In the genomic region with DNA sequence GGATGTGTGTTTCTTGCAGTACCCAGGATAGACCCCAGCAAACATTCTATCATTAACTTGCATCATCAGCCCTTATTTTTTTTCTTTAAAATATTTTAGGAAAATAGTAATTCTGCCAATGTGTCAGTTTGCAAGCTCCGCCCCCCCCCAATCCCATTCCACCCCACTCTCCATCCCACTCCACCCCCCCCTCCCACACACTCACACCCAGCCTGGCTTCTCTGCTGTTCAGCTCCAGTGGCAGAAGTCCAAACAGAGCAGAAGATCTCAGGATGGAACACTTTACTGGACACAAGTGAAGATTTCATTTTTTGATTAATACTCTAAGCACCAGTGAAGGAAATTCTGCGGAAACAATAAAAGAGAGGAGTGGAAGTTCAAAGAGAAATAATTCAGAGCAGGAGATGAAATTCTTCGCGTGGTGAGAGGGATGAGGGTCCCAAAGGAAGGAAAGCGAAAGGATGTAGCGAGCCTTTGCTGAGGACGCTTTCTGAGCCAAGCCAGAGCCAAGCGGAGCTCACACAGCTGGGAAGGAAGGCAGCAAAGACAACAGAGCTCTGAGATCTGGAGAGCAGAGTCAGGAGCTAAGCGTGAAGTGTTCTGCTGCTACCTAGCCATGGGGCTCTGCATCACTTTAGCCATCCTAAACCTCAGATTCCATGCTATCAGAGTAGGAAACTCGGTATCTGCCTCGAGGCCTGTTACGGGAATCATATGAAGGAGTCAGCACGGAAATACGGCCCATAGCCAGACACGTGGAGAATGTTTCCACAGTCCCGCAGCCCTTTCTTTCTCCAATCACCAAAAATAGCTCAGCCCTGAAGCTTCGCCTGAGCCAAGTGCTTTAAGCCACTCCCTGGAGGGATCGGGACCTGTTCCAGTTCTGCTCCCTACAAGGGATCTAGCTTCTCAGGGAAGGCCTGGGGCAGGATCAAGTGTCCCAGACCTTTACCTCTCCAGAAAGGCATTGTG, we compare ENCODE assay signal across 9 mouse cellular contexts. TPM values are rescaled to one million over a fixed set of nuclear protein-coding genes. Genes with fewer than 3 reads are reported as not detected.
DNase-seq lines count a peak whose midpoint lies in the region; ATAC-seq lines count a peak whose summit lies in the region.
"Had no signal": no experiment of that assay in that cellular context is flagged by ENCODE, and none has a peak within 500 bp of the region (broad histone marks: within the 10 kb centered on the region; RNA-seq: fewer than 3 reads in every experiment).

No protein-coding gene starts in this region.

- peak; percentile 29 to 71 for DNase-seq in adrenal gland, adult (ENCODE audit: inconsistent age in 2 of 2, low spot score in 1 of 2)
- no peak for DNase-seq in adrenal gland, postnatal 4 days (ENCODE audit: low spot score in 2 of 2)
- DNase-seq in embryonic facial prominence, embryonic 14.5 days (ENCODE audit: low spot score): peak; percentile 87
- peak; percentile 72 to 80 for DNase-seq in heart, postnatal 14 days
- peak; percentile 32 for DNase-seq in urinary bladder, adult 2 months (ENCODE audit: low spot score)
- DNase-seq in hindbrain, embryonic 11.5 days (ENCODE audit: low spot score): no peak

- peak overlapping the region; percentile 76 for H3K27ac ChIP-seq in embryonic facial prominence, embryonic 14.5 days (replicated peaks; ENCODE audit: low read depth, low read length)
- H3K27ac ChIP-seq in limb, embryonic 15.5 days: peak overlapping the region; percentile 88
- H3K27ac ChIP-seq in hindbrain, embryonic 11.5 days (ENCODE audit: low read depth, low read length): no peak overlapping the region

- intact Hi-C loops in heart, postnatal 14 days (cut with DNase I): no loop called here

- H3K9me3 ChIP-seq in embryonic facial prominence, embryonic 14.5 days (ENCODE audit: control insufficient read depth, low read length): no peaks in the 10 kb centered on the region
- no peaks in the 10 kb centered on the region for H3K9me3 ChIP-seq in limb, embryonic 15.5 days
- H3K9me3 ChIP-seq in hindbrain, embryonic 11.5 days (ENCODE audit: control insufficient read depth, low read length): no peaks in the 10 kb centered on the region

- H3K9ac ChIP-seq in embryonic facial prominence, embryonic 14.5 days (ENCODE audit: low read depth, low read length): 0 out of 2 replicates have a peak overlapping the region, but pooled peaks have one; percentile 31
- H3K9ac ChIP-seq in limb, embryonic 15.5 days: no peak overlapping the region
- no peak overlapping the region for H3K9ac ChIP-seq in hindbrain, embryonic 11.5 days (ENCODE audit: low read depth, low read length)

- peak; percentile 73 for ATAC-seq in embryonic facial prominence, embryonic 14.5 days (ENCODE audit: low read depth)
- ATAC-seq in limb, embryonic 15.5 days (ENCODE audit: insufficient number of reproducible peaks, low FRiP score, low TSS enrichment, low read depth): peak; percentile 77
- no peak for ATAC-seq in megakaryocyte progenitor cell, adult 5-6 weeks (replicated peaks; ENCODE audit: poor library complexity)
- ATAC-seq in hindbrain, embryonic 11.5 days (ENCODE audit: low FRiP score): no peak

- 45% methylated on average over 18 of the region's 18 CpGs for WGBS in embryonic facial prominence, embryonic 14.5 days
- WGBS in limb, embryonic 15.5 days: 34% methylated on average over 18 of the region's 18 CpGs
- 85% methylated on average over 18 of the region's 18 CpGs for whole genome bisulfite sequencing in hindbrain, embryonic 11.5 days

- H3K27me3 ChIP-seq in embryonic facial prominence, embryonic 14.5 days (replicated peaks; ENCODE audit: control insufficient read depth, insufficient read depth, low read length): no peaks in the 10 kb centered on the region
- peaks cover 9% of the 10 kb centered on the region; the same call in 1 of the 2 replicates for H3K27me3 ChIP-seq in limb, embryonic 15.5 days
- H3K27me3 ChIP-seq in hindbrain, embryonic 11.5 days (ENCODE audit: control insufficient read depth, insufficient read depth, low read length): no peaks in the 10 kb centered on the region

- no peak overlapping the region for H3K4me3 ChIP-seq in embryonic facial prominence, embryonic 14.5 days (ENCODE audit: low read depth, low read length)
- no peak overlapping the region for H3K4me3 ChIP-seq in limb, embryonic 15.5 days
- no peak overlapping the region for H3K4me3 ChIP-seq in hindbrain, embryonic 11.5 days (ENCODE audit: low read depth, low read length)

- H3K4me1 ChIP-seq in embryonic facial prominence, embryonic 14.5 days (ENCODE audit: control insufficient read depth, insufficient read depth, low read length): peaks cover 14% of the 10 kb centered on the region
- peaks cover 21% of the 10 kb centered on the region for H3K4me1 ChIP-seq in limb, embryonic 15.5 days
- H3K4me1 ChIP-seq in hindbrain, embryonic 11.5 days (replicated peaks; ENCODE audit: control insufficient read depth, insufficient read depth, low read length): no peaks in the 10 kb centered on the region

- peak overlapping the region; percentile 35 for H3K4me2 ChIP-seq in embryonic facial prominence, embryonic 14.5 days (ENCODE audit: low read depth, low read length)
- H3K4me2 ChIP-seq in limb, embryonic 15.5 days: peak overlapping the region; percentile 25
- no peak overlapping the region for H3K4me2 ChIP-seq in hindbrain, embryonic 11.5 days (replicated peaks; ENCODE audit: low read depth, low read length)

- no peaks in the 10 kb centered on the region for H3K36me3 ChIP-seq in embryonic facial prominence, embryonic 14.5 days (ENCODE audit: control insufficient read depth, insufficient read depth, low read length)
- H3K36me3 ChIP-seq in limb, embryonic 15.5 days: no peaks in the 10 kb centered on the region
- no peaks in the 10 kb centered on the region for H3K36me3 ChIP-seq in hindbrain, embryonic 11.5 days (ENCODE audit: control insufficient read depth, insufficient read depth, low read length)

RNA-seq across cellular contexts. Expression of gene Msgn1, which starts 4.8 kb away (rescaled TPM):
- total RNA-seq in adrenal gland, postnatal 4 days (2021): not detected
- polyA plus RNA-seq in embryonic facial prominence, embryonic 14.5 days (2014; fragmentation: Nextera tagmentation; extraction: Ambion mirVana): 0.37 TPM in 1 of 2 replicates, not detected in the other
- total RNA-seq in heart, postnatal 14 days (2021): not detected
- not detected in 2 replicates for polyA plus RNA-seq in limb, embryonic 15.5 days (2015; fragmentation: Nextera tagmentation; extraction: Ambion mirVana)
- not detected in 2 replicates for polyA plus RNA-seq in urinary bladder, adult 2 months (2012; rRNA removed)
- total RNA-seq in megakaryocyte progenitor cell, adult 5-6 weeks (2015): not detected in 2 replicates
- 0.71 TPM in 1 of 2 replicates, not detected in the other for total RNA-seq in megakaryocyte progenitor cell, adult 5-6 weeks (2017)
- polyA plus RNA-seq in hindbrain, embryonic 11.5 days (2014; fragmentation: Nextera tagmentation; extraction: Ambion mirVana): not detected in 2 replicates
- total RNA-seq: left cerebral cortex, adult 8-10 months had no signal

RNA-seq across cellular contexts. Expression of gene Kcns3, which starts 53.1 kb away (rescaled TPM):
- total RNA-seq in adrenal gland, postnatal 4 days (2021): 1 to 10 TPM; 4.9 to 5.3 TPM
- polyA plus RNA-seq in embryonic facial prominence, embryonic 14.5 days (2014; fragmentation: Nextera tagmentation; extraction: Ambion mirVana): 4.3 and 4.6 TPM in 2 replicates
- under 1 TPM; 0.22 to 0.33 TPM for total RNA-seq in heart, postnatal 14 days (2021)
- polyA plus RNA-seq in limb, embryonic 15.5 days (2015; fragmentation: Nextera tagmentation; extraction: Ambion mirVana): 2.6 and 3.3 TPM in 2 replicates
- polyA plus RNA-seq in urinary bladder, adult 2 months (2012; rRNA removed): 2.9 and 3.0 TPM in 2 replicates
- total RNA-seq in megakaryocyte progenitor cell, adult 5-6 weeks (2015): not detected in 2 replicates
- total RNA-seq in megakaryocyte progenitor cell, adult 5-6 weeks (2017): not detected in 2 replicates
- polyA plus RNA-seq in hindbrain, embryonic 11.5 days (2014; fragmentation: Nextera tagmentation; extraction: Ambion mirVana): 0.22 and 0.38 TPM in 2 replicates

Comparison
In these comparisons a context has a peak if more than half of its experiments do, and no peak if none do; other contexts are left out.
1. DNase-seq: peak in adrenal gland, adult (2 of 2), embryonic facial prominence, embryonic 14.5 days (single experiment), heart, postnatal 14 days (2 of 2) and urinary bladder, adult 2 months (single experiment); none in adrenal gland, postnatal 4 days (0 of 2) and hindbrain, embryonic 11.5 days (single experiment).
2. ATAC-seq: peak in embryonic facial prominence, embryonic 14.5 days (single experiment) and limb, embryonic 15.5 days (single experiment); none in megakaryocyte progenitor cell, adult 5-6 weeks (single experiment) and hindbrain, embryonic 11.5 days (single experiment).